Mouse (Mus musculus) skeletal muscle tissue, adult 2 months (tissue): ENCODE measurements around the gene Prkcb.

Experiments
- DNase-seq: peaks from one replicate; pipeline ENCODE4 v3.0.0-alpha.2; 2012; ENCODE audit warnings: low read depth, low spot score

Prkcb gene

GRCm38 (mm10) chr7:122366635-122367034, 78.1 kb downstream of the Prkcb start:
- DNase-seq = no peak

- DNase-seq = no peak
Observed at GRCm38 (mm10) chr7:122367303-122368007, 78.9 kb downstream of the Prkcb start.

- no peak for DNase-seq
Observed at GRCm38 (mm10) chr7:122370488-122370887, 81.9 kb downstream of the Prkcb start.

- DNase-seq = no peak
Observed at GRCm38 (mm10) chr7:122371947-122372346, 83.4 kb downstream of the Prkcb start.

- no peak for DNase-seq
Observed at GRCm38 (mm10) chr7:122372349-122372748, 83.8 kb downstream of the Prkcb start.

- DNase-seq = no peak
Observed at GRCm38 (mm10) chr7:122376845-122377244, 88.3 kb downstream of the Prkcb start.

- DNase-seq = no peak
Observed at GRCm38 (mm10) chr7:122377967-122378366, 89.4 kb downstream of the Prkcb start.

GRCm38 (mm10) chr7:122378473-122378872, 89.9 kb downstream of the Prkcb start:
- DNase-seq = no peak

GRCm38 (mm10) chr7:122379292-122379691, 90.7 kb downstream of the Prkcb start:
- DNase-seq = no peak

- DNase-seq = no peak
Observed at GRCm38 (mm10) chr7:122380336-122381130, 92.0 kb downstream of the Prkcb start.

- no peak for DNase-seq
Observed at GRCm38 (mm10) chr7:122381560-122381959, 93.0 kb downstream of the Prkcb start.

GRCm38 (mm10) chr7:122383260-122383659, 94.7 kb downstream of the Prkcb start:
- DNase-seq = no peak

- DNase-seq = no peak
Observed at GRCm38 (mm10) chr7:122384891-122385290, 96.3 kb downstream of the Prkcb start.

GRCm38 (mm10) chr7:122386567-122386966, 98.0 kb downstream of the Prkcb start:
- DNase-seq = no peak

GRCm38 (mm10) chr7:122387896-122388295, 99.3 kb downstream of the Prkcb start:
- DNase-seq = no peak

- no peak for DNase-seq
Observed at GRCm38 (mm10) chr7:122388858-122389257, 100.3 kb downstream of the Prkcb start.

GRCm38 (mm10) chr7:122389633-122390032, 101.1 kb downstream of the Prkcb start:
- no peak for DNase-seq

- DNase-seq = no peak
Observed at GRCm38 (mm10) chr7:122390200-122390599, 101.6 kb downstream of the Prkcb start.

- no peak for DNase-seq
Observed at GRCm38 (mm10) chr7:122390683-122391082, 102.1 kb downstream of the Prkcb start.

GRCm38 (mm10) chr7:122391382-122391781, 102.8 kb downstream of the Prkcb start:
- DNase-seq = no peak

- no peak for DNase-seq
Observed at GRCm38 (mm10) chr7:122393964-122394363, 105.4 kb downstream of the Prkcb start.

- no peak for DNase-seq
Observed at GRCm38 (mm10) chr7:122395159-122395975, 106.8 kb downstream of the Prkcb start.
